Mouse (Mus musculus) spleen, postnatal 14 days (tissue): ENCODE results near the gene Ipo5.

Experiments used
- DNase-seq, 2 experiments: peaks; one replicate each; pipeline ENCODE4 v3.0.0; 2021 to 2022; ENCODE audit warnings: low spot score in 2 of 2

The Ipo5 gene

DNA sequence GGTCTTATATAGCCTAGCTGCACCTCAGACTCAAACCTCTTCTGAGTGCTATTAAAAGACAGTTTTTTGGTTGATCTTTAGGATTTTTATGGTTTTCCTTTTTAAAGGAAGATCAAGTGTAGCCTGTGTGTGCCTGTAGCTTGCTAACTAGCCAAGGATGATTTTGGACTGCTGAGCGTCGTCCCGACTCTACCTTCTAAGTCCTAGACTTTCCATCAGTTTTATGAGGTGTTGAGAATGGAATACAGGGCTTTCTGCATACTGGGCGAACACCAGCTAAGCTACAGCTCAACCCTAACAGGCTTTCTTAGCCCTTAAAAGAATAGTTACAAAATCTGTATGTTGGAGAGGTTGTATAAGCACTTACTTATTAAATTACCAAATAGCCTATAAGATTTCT is 13.0 kb downstream of the Ipo5 start:
- no peak for DNase-seq

DNA sequence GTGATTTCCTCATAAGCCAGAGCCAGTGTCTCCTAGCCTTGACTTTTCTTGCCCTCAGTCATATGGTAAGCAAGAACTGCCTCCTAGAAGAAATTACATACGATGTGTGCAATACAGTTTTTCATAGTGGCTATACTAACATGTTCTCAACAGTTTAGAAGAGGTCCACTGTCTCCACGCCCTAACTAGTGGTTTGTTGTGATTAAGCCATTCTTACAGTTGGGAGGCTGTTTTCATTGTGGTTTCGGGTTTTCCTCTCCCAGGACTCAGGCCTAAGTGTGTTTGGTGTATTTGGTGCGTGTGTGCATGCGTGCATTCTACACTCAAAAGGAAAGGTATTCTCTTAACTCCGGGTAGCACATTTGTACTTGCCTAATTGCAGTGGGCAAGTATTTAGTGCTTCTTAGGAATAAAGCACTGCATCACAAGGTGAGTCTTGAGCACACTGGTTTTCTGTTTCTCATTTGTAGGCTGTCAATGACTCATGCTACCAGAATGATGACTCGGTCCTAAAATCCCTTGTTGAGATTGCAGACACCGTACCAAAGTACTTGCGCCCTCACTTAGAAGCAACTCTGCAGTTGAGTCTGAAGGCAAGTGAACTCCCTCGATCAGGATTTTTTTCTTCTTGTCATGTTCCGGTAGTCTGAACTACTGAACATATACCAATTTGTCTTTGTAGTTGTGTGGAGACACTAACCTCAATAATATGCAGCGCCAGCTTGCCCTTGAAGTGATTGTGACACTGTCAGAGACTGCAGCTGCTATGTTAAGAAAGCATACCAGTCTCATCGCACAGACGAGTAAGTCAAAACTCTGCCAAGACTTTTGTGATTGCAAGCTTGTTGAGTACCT is 14.9 kb downstream of the Ipo5 start:
- no peak for DNase-seq

- no peak for DNase-seq
Observed at GRCm38 (mm10) chr14:120931236-120931635, 20.2 kb downstream of the Ipo5 start.

DNA sequence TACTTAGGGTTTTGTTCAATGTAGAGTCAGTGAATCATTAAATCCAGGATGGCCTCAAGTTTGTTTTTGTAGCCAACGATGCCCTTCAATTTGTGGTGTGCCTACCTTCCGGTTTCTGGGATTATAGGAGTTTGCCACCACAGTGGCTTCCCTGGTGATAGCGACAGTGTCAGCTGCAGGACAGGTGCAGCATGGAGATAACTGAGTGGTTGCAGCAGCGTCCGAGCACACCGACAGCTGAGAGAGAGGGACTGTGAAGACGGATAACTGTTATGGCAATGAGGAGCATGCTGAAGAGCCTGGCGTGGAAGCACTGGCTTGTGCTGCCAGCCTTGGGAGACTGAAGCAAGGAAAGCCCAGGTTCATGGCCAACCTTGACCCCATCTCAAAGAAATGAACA is 22.6 kb downstream of the Ipo5 start:
- no peak for DNase-seq

DNA sequence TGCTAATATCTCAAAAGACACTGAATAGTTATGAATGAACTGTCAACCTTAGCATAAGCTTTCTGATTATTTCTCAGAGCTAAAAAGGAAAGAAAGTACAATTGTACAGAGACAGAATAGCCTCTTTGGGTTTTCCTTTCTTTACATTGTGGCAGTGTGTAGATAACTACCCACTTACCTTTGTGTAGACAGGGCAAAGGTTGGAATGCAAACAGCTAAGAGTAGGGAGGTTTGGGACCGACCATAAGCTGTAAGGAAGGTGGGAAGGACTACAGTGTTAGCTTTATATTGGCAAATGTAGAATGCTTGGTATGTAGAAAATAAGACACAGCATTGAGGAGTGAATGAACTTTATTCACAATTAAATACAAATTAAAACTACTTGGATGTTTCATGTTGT is 26.1 kb downstream of the Ipo5 start:
- DNase-seq = no peak

- no peak for DNase-seq
Observed at GRCm38 (mm10) chr14:120942803-120943202, 31.8 kb downstream of the Ipo5 start.

GRCm38 (mm10) chr14:120945146-120945545 is 34.1 kb downstream of the Ipo5 start:
- no peak for DNase-seq

GRCm38 (mm10) chr14:120947104-120947503 is 36.1 kb downstream of the Ipo5 start:
- no peak for DNase-seq

- no peak for DNase-seq
Observed at GRCm38 (mm10) chr14:120949002-120949401, 38.0 kb downstream of the Ipo5 start.

DNA sequence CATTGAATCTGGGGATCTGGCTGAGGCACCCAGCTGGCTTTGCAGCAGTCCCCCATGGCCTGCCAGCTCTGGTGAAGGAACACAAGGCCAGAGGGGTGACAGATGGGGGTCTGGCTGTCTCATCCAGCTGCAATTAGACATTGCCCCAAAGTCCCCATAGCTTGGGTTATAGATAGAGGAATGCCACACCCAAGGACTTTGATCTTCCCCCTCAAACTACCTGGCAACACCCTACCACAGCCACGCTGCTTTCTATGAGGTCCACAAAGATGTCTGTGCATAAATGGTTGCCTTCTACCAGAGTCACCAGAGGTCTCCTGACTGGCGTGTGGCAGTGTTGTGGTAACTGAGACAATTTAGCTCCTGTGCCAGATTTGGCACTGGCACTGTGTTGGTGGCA is 39.0 kb downstream of the Ipo5 start:
- DNase-seq = no peak

- no peak for DNase-seq
Observed at GRCm38 (mm10) chr14:120952434-120952833, 41.4 kb downstream of the Ipo5 start.

DNA sequence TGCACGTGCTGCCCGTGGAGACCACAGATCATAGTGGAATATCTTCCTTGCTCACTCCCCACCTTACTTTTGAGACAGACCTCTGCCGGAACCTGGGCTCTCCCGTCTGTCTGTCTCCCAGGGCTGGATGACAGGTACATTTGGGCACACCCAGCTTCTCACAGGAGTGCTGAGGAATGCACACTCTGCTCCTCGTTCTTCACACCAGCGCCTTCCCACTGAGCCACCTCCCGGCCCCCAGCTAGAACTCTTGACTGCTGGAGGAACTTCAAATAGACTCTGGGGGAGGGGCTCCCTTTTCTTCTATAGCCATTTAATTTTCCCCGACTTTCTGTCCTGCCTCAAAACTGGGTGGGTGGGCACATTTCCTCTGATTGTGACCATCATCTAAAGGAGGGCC is 49.5 kb downstream of the Ipo5 start:
- no peak for DNase-seq

DNA sequence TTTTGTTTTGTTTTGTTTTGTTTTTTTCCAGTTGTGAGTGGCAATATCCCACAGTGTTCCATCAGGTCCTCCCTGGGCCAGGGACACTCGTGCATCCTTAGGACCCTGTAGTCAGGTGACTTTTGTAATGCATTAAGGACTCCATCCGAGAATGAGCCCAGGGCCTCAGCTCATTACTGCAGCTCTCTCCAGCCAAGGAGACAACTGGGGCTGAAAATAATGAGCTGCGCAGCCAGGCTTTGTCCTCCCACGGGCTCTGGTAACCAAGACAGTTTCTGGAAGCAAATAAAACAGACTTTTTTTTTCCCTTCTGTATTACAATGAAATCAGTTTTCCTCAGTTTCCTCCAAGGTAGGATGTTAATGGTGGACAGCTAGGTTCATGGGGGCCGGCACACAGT is 50.0 kb downstream of the Ipo5 start:
- no peak for DNase-seq

- no peak for DNase-seq
Observed at GRCm38 (mm10) chr14:120967072-120967471, 56.0 kb downstream of the Ipo5 start.

DNA sequence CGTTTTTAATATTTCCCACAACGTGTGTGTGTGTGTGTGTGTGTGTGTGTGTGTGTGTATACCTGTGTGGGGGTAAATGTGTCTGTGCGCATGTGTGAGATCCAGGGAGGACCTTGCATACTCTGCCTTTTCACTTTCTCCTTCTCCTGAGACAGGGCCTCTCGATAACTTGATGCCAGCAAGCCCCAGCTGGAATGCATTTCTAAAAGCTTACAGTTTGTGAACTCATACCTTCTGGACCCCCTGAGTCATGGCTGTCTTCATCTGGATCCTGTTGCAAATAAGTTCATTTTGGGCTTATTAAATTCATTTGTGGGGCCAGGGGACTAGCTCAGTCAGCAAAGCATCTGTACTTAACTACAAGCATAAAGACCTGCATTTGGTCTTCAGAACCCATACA is 57.7 kb downstream of the Ipo5 start:
- DNase-seq = no peak

- no peak for DNase-seq
Observed at GRCm38 (mm10) chr14:120969673-120970072, 58.6 kb downstream of the Ipo5 start.

- peak in 1 of 2 experiments; percentile 2 for DNase-seq
Observed at GRCm38 (mm10) chr14:120970637-120971036, 59.6 kb downstream of the Ipo5 start.

GRCm38 (mm10) chr14:120971313-120971712 is 60.3 kb downstream of the Ipo5 start:
- no peak for DNase-seq

- DNase-seq = no peak
Observed at GRCm38 (mm10) chr14:120979559-120979958, 68.5 kb downstream of the Ipo5 start.

DNA sequence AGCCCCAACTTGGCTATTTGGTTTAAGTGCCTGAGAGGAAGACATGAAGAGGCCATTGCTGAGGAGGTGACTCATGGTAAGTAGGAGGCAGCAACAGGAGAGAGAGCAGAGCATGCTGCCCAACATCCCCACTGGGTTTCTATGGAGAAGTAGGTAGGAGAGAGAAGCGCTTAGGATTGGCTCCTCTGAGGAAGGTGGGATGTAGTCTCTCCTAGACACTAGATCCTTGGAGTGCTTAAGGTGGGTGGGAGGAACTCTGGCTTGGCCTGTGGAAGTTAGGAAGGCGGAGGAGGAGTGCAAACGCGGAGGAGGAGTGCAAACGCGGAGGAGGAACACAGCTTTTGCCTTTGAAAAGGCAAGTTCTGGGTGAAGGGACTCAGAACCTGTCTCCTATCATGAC is 78.1 kb downstream of the Ipo5 start:
- DNase-seq = no peak
